Comparison of ENCODE assay signal across 11 mouse cellular contexts in the genomic region with DNA sequence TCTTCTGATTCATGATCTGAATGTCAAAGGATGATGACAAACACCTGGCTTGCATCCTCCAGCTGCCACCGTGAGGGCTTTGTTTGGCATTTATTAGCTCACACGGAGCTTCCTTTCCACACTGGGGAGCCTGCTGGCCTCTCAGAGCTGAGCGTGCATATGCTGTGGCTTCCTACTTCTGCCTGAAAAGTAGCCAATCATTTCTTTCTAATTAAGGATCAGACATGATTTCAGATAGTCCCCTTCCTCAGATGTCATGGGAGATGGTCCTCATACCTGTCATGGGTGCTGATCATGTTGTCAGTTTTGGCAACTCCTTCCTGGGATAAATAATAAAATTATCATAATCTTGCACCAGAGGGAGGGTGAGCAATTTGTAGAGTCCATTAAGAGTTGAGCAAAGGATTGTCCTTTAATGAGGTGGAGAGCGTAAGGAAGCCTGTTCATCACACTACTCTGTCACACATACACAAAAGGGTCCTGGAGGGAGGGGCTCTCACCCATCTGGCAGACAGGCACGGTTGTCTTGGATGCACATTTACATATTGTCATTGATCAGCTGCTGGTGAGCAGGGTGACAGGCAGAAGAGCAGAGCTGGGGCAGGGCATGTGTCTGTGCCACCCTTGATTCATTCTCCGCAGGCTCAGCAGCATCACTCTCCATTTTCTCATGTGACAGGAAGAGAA.
DNase-seq lines count a peak whose midpoint lies in the region; ATAC-seq lines count a peak whose summit lies in the region.
"Had no signal": no experiment of that assay in that cellular context is flagged by ENCODE, and none has a peak within 500 bp of the region (broad histone marks: within the 10 kb centered on the region; RNA-seq: fewer than 3 reads in every experiment).

No protein-coding gene starts in this region.

- DNase-seq in midbrain, embryonic 11.5 days (ENCODE audit: low spot score, missing footprints): no peak
- no peak for DNase-seq in midbrain, embryonic 10.5 days (ENCODE audit: low spot score)
- DNase-seq in urinary bladder, adult 18-20 months (ENCODE audit: low spot score in 2 of 2): no peak
- no peak for DNase-seq in kidney, postnatal 25 days
- no peak for DNase-seq in cerebellum, adult 11-12 months
- DNase-seq: adrenal gland, postnatal 25 days; liver, embryonic 13.5 days; lung, postnatal 10 days had no signal

- no peaks in the 10 kb centered on the region for H3K36me3 ChIP-seq in midbrain, embryonic 11.5 days (ENCODE audit: control insufficient read depth, insufficient read depth, low read length)
- no peaks in the 10 kb centered on the region for H3K36me3 ChIP-seq in midbrain, embryonic 10.5 days
- H3K36me3 ChIP-seq in hindbrain, embryonic 13.5 days: no peaks in the 10 kb centered on the region
- no peaks in the 10 kb centered on the region for H3K36me3 ChIP-seq in midbrain, embryonic 15.5 days (replicated peaks)
- H3K36me3 ChIP-seq: G1E; liver, embryonic 13.5 days had no signal

- no peaks in the 10 kb centered on the region for H3K9me3 ChIP-seq in midbrain, embryonic 11.5 days (ENCODE audit: control insufficient read depth, low read length)
- H3K9me3 ChIP-seq in midbrain, embryonic 10.5 days (replicated peaks): no peaks in the 10 kb centered on the region
- H3K9me3 ChIP-seq in hindbrain, embryonic 13.5 days: no peaks in the 10 kb centered on the region
- H3K9me3 ChIP-seq in midbrain, embryonic 15.5 days: no peaks in the 10 kb centered on the region
- H3K9me3 ChIP-seq: liver, embryonic 13.5 days had no signal

- peaks cover 4% of the 10 kb centered on the region; the same call in 1 of the 2 replicates for H3K4me1 ChIP-seq in midbrain, embryonic 11.5 days (ENCODE audit: control insufficient read depth, insufficient read depth, low read length)
- peaks cover 8% of the 10 kb centered on the region; the same call in 1 of the 2 replicates for H3K4me1 ChIP-seq in midbrain, embryonic 10.5 days
- peaks cover 25% of the 10 kb centered on the region for H3K4me1 ChIP-seq in hindbrain, embryonic 13.5 days (replicated peaks)
- peaks cover 7% of the 10 kb centered on the region; the same call in 1 of the 2 replicates for H3K4me1 ChIP-seq in midbrain, embryonic 15.5 days
- H3K4me1 ChIP-seq: liver, embryonic 13.5 days had no signal

- no peak overlapping the region for H3K4me2 ChIP-seq in midbrain, embryonic 11.5 days
- H3K4me2 ChIP-seq in hindbrain, embryonic 13.5 days: no peak overlapping the region
- no peak overlapping the region for H3K4me2 ChIP-seq in midbrain, embryonic 15.5 days
- H3K4me2 ChIP-seq: liver, embryonic 13.5 days had no signal

- 50% methylated on average over 6 of the region's 6 CpGs for WGBS in midbrain, embryonic 11.5 days
- WGBS in midbrain, embryonic 10.5 days: 54% methylated on average over 6 of the region's 6 CpGs
- 18% methylated on average over 6 of the region's 6 CpGs for WGBS in hindbrain, embryonic 13.5 days
- 18% methylated on average over 6 of the region's 6 CpGs for WGBS in midbrain, embryonic 15.5 days

- H3K27me3 ChIP-seq in midbrain, embryonic 11.5 days (ENCODE audit: control insufficient read depth, insufficient read depth, low read length): no peaks in the 10 kb centered on the region
- no peaks in the 10 kb centered on the region for H3K27me3 ChIP-seq in midbrain, embryonic 10.5 days (ENCODE audit: low read depth, poor library complexity, severe bottlenecking)
- H3K27me3 ChIP-seq in hindbrain, embryonic 13.5 days: peaks cover 14% of the 10 kb centered on the region
- no peaks in the 10 kb centered on the region for H3K27me3 ChIP-seq in midbrain, embryonic 15.5 days (replicated peaks)
- H3K27me3 ChIP-seq: liver, embryonic 13.5 days had no signal

- no peak overlapping the region for H3K27ac ChIP-seq in midbrain, embryonic 11.5 days (ENCODE audit: low read depth, low read length)
- no peak overlapping the region for H3K27ac ChIP-seq in midbrain, embryonic 10.5 days (replicated peaks)
- peak overlapping the region; percentile 60 for H3K27ac ChIP-seq in hindbrain, embryonic 13.5 days
- H3K27ac ChIP-seq in midbrain, embryonic 15.5 days: no peak overlapping the region
- H3K27ac ChIP-seq: liver, embryonic 13.5 days had no signal

- no peak overlapping the region for H3K4me3 ChIP-seq in midbrain, embryonic 11.5 days (ENCODE audit: low read depth, low read length)
- no peak overlapping the region for H3K4me3 ChIP-seq in midbrain, embryonic 10.5 days
- no peak overlapping the region for H3K4me3 ChIP-seq in hindbrain, embryonic 13.5 days
- H3K4me3 ChIP-seq in midbrain, embryonic 15.5 days: no peak overlapping the region
- H3K4me3 ChIP-seq: liver, embryonic 13.5 days had no signal

- ATAC-seq in midbrain, embryonic 11.5 days (ENCODE audit: low FRiP score): peak; percentile 79
- peak; percentile 89 for ATAC-seq in hindbrain, embryonic 13.5 days (ENCODE audit: low FRiP score)
- peak; percentile 88 for ATAC-seq in midbrain, embryonic 15.5 days (replicated peaks)

- H3K9ac ChIP-seq in midbrain, embryonic 11.5 days (ENCODE audit: low read length): no peak overlapping the region
- H3K9ac ChIP-seq in hindbrain, embryonic 13.5 days: no peak overlapping the region
- no peak overlapping the region for H3K9ac ChIP-seq in midbrain, embryonic 15.5 days
- H3K9ac ChIP-seq: liver, embryonic 13.5 days had no signal
